Mouse (Mus musculus): ENCODE data around the gene Opcml. TPM values are rescaled to one million over a fixed set of nuclear protein-coding genes. Genes with fewer than 3 reads are reported as not detected.
A peak's percentile ranks its signal among the peaks of the same experiment; 100 is the strongest.

The Opcml gene
- polyA plus RNA-seq, 2 experiments: 3.7 to 5.5 TPM

DNA sequence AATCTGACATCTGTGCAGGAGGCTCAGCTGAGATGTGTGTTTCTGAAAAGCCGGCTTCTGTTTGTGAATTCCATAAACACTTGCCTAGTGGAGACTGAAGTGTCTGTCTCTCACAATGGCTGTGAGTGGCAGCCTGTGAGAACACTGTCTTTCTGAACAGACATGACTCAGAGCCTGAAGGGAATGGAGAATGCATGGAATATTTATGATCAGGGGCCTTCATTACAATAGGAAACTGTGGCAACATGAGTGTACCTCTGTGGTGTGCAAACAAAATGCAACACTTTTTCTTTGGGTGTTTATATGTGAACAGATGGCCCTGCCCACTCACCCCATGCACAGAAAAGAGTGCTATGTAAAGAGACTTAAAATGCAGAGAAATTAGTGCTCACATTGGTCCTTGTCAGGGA, 947.9 kb downstream of the Opcml start:
- Histone ChIP-seq H3K9ac (ENCODE audit: low read depth, low read length, severe bottlenecking) (no peak overlapping the region), H3K27ac (replicated peaks; ENCODE audit: low read depth, low read length) (no peak overlapping the region), H3K36me3 (ENCODE audit: control insufficient read depth, insufficient read depth, low read length) (no peaks in the 10 kb centered on the region), H3K9me3 (ENCODE audit: control insufficient read depth, low read length) (no peaks in the 10 kb centered on the region), H3K4me3 (replicated peaks; ENCODE audit: low read length) (no peak overlapping the region), H3K27me3 (ENCODE audit: control insufficient read depth, insufficient read depth, low read length) (no peaks in the 10 kb centered on the region), H3K4me1 (ENCODE audit: control insufficient read depth, insufficient read depth, low read length) (no peaks in the 10 kb centered on the region), H3K4me2 (replicated peaks; ENCODE audit: low read depth, low read length, severe bottlenecking) (no peak overlapping the region)
- TF ChIP-seq POLR2A (IDR thresholded peaks at IDR 0.05; ENCODE audit: borderline replicate concordance, extremely low read depth, insufficient read depth, insufficient read length): no peak
- ATAC-seq (ENCODE audit: low FRiP score, low read depth) (no peak), DNase-seq (ENCODE audit: low spot score) (no peak)
- 77% methylated on average over 1 of the region's 1 CpGs for WGBS

DNA sequence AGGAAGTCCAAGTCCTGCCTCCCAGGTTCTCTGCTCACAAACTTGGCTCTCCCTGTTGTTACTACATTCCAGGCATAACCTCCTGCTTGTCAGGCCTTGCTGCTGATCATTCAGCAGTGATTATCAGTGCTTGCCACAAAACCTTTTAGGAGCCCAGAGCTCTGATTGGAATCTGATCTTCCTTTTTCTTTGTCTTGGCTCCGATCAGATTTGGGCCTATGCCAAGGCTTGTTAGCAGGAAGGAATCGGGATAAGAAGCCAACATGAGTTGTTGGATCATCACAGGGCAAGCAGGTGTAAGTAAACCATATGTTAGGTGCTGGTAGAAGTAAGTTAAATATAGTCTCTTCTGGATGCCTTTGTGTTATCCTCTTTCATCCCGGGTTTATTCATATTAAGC, 954.2 kb downstream of the Opcml start:
- Histone ChIP-seq H3K9ac (ENCODE audit: low read depth, low read length, severe bottlenecking) (no peak overlapping the region), H3K4me1 (ENCODE audit: control insufficient read depth, insufficient read depth, low read length) (no peaks in the 10 kb centered on the region), H3K4me2 (replicated peaks; ENCODE audit: low read depth, low read length, severe bottlenecking) (no peak overlapping the region), H3K27me3 (ENCODE audit: control insufficient read depth, insufficient read depth, low read length) (no peaks in the 10 kb centered on the region), H3K27ac (replicated peaks; ENCODE audit: low read depth, low read length) (no peak overlapping the region), H3K9me3 (ENCODE audit: control insufficient read depth, low read length) (no peaks in the 10 kb centered on the region), H3K4me3 (replicated peaks; ENCODE audit: low read length) (no peak overlapping the region), H3K36me3 (ENCODE audit: control insufficient read depth, insufficient read depth, low read length) (no peaks in the 10 kb centered on the region)
- ATAC-seq (ENCODE audit: low FRiP score, low read depth) (no peak), DNase-seq (ENCODE audit: low spot score) (no peak)
- no peak for TF ChIP-seq POLR2A (IDR thresholded peaks at IDR 0.05; ENCODE audit: borderline replicate concordance, extremely low read depth, insufficient read depth, insufficient read length)
- 68% methylated on average over 3 of the region's 3 CpGs for WGBS

DNA sequence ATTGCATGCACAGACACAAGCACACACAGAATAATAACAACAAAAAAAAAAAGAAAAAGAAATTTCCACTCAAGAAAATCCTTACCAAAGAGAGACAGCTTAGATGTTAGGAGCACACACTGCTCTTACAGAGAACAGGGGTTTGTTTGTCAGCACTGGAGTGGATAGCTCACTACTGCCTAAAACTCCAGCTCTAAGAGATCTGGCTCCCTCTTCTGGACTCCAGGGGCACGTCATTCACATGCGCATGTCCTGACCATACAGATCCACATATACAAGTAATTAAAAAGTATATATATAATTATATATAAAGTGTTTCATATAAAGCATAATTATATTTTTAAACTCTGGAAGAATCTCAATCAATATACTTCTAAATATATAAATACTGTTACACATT, 958.3 kb downstream of the Opcml start:
- no peak overlapping the region for H3K4me2 ChIP-seq (replicated peaks; ENCODE audit: low read depth, low read length, severe bottlenecking)
- no peak overlapping the region for H3K27ac ChIP-seq (replicated peaks; ENCODE audit: low read depth, low read length)
- no peaks in the 10 kb centered on the region for H3K4me1 ChIP-seq (ENCODE audit: control insufficient read depth, insufficient read depth, low read length)
- H3K9me3 ChIP-seq (ENCODE audit: control insufficient read depth, low read length): no peaks in the 10 kb centered on the region
- H3K9ac ChIP-seq (ENCODE audit: low read depth, low read length, severe bottlenecking): no peak overlapping the region
- TF ChIP-seq POLR2A (IDR thresholded peaks at IDR 0.05; ENCODE audit: borderline replicate concordance, extremely low read depth, insufficient read depth, insufficient read length): no peak
- ATAC-seq (ENCODE audit: low FRiP score, low read depth): no peak
- no peak overlapping the region for H3K4me3 ChIP-seq (replicated peaks; ENCODE audit: low read length)
- no peaks in the 10 kb centered on the region for H3K36me3 ChIP-seq (ENCODE audit: control insufficient read depth, insufficient read depth, low read length)
- WGBS: 81% methylated on average over 2 of the region's 2 CpGs
- H3K27me3 ChIP-seq (ENCODE audit: control insufficient read depth, insufficient read depth, low read length): no peaks in the 10 kb centered on the region
- DNase-seq (ENCODE audit: low spot score): no peak

DNA sequence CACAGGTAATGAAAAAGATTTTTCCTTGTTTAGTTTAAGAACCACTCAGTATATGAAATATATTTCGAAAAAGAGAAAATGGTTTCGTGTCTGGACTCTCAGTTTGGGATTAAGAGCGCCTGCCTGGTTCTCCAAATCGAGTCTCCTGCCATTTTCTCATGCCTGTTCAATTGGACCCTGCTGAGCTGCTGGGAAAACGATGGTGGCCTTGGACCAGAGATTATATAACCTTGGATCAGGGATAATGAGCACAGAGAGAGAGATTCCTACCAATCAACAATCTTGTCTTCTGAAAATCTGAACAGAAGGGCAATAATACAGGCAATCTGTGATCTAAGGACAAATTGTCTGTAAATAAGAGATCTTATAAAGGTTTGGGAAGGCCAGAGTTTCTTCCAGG, 962.3 kb downstream of the Opcml start:
- no peak for TF ChIP-seq POLR2A (IDR thresholded peaks at IDR 0.05; ENCODE audit: borderline replicate concordance, extremely low read depth, insufficient read depth, insufficient read length)
- no peak overlapping the region for H3K4me2 ChIP-seq (replicated peaks; ENCODE audit: low read depth, low read length, severe bottlenecking)
- no peaks in the 10 kb centered on the region for H3K9me3 ChIP-seq (ENCODE audit: control insufficient read depth, low read length)
- no peaks in the 10 kb centered on the region for H3K36me3 ChIP-seq (ENCODE audit: control insufficient read depth, insufficient read depth, low read length)
- WGBS: 64% methylated on average over 5 of the region's 5 CpGs
- DNase-seq (ENCODE audit: low spot score) (no peak), ATAC-seq (ENCODE audit: low FRiP score, low read depth) (no peak)
- H3K27me3 ChIP-seq (ENCODE audit: control insufficient read depth, insufficient read depth, low read length): no peaks in the 10 kb centered on the region
- H3K9ac ChIP-seq (ENCODE audit: low read depth, low read length, severe bottlenecking): no peak overlapping the region
- no peaks in the 10 kb centered on the region; the same call in 1 of the 2 replicates for H3K4me1 ChIP-seq (ENCODE audit: control insufficient read depth, insufficient read depth, low read length)
- H3K4me3 ChIP-seq (replicated peaks; ENCODE audit: low read length): no peak overlapping the region
- H3K27ac ChIP-seq (replicated peaks; ENCODE audit: low read depth, low read length): no peak overlapping the region

DNA sequence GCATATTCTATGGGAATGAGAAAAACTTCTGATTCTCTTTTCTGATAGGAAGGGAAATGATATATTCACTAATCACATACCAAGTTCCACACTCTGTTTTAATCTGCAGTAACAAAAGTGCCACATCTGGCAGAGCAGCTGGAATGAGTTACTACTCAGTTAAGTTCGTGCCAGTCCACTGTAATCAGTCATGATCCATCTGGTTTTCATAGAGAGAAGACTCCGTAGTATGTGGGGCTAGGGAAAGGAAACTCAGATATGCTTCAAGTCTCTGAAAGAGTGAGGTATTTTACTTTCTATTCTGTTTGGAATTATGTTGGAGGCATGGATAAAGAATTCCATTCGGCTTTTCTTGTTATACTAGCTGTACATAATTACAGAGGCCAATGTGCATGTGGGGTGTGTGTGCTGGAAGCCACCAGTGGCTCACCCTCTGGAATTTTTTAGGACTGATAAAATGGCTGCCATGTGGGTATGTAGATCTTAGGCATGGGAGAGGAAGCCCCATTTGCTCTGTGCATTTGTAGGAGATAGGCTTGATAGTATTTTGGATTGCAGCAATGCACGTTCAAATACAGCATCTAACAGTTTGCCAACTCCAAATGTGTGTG, 966.4 kb downstream of the Opcml start:
- Histone ChIP-seq H3K27me3 (ENCODE audit: control insufficient read depth, insufficient read depth, low read length) (no peaks in the 10 kb centered on the region), H3K9me3 (ENCODE audit: control insufficient read depth, low read length) (no peaks in the 10 kb centered on the region), H3K4me2 (replicated peaks; ENCODE audit: low read depth, low read length, severe bottlenecking) (no peak overlapping the region), H3K4me1 (ENCODE audit: control insufficient read depth, insufficient read depth, low read length) (no peaks in the 10 kb centered on the region; the same call in 1 of the 2 replicates), H3K9ac (ENCODE audit: low read depth, low read length, severe bottlenecking) (no peak overlapping the region), H3K4me3 (replicated peaks; ENCODE audit: low read length) (no peak overlapping the region), H3K36me3 (ENCODE audit: control insufficient read depth, insufficient read depth, low read length) (no peaks in the 10 kb centered on the region), H3K27ac (replicated peaks; ENCODE audit: low read depth, low read length) (no peak overlapping the region)
- 31% methylated on average over 4 of the region's 4 CpGs for WGBS
- ATAC-seq (ENCODE audit: low FRiP score, low read depth) (peak; percentile 57), DNase-seq (ENCODE audit: low spot score) (peak; percentile 69)
- no peak for TF ChIP-seq POLR2A (IDR thresholded peaks at IDR 0.05; ENCODE audit: borderline replicate concordance, extremely low read depth, insufficient read depth, insufficient read length)

Measured in limb, embryonic 14.5 days (tissue).